Mouse (Mus musculus): ENCODE results near the gene Emg1. TPM values are rescaled to one million over a fixed set of nuclear protein-coding genes. Genes with fewer than 3 reads are reported as not detected.

Gene Emg1
- polyA plus RNA-seq, 2 experiments = 103 to 147 TPM

DNA sequence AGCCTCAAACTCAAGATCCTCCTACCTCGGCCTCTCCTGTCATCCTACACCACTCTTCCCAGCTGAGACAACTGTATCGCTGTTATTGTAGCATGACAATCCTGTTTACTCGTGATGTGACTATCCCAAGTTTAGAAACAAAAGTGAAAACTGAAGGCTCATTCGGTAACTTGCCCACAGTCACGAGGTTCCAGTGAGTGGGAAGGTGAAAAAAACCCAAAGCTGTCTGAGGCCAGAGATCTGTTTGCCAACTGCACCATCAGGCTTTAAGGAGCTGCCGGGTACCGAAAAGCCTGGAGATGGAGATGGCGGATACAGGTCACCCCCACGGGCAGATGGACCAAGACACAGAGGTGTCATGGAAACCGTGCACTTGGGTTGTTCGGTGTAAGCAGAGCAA, 25.1 kb upstream of the Emg1 start:
- no peak for TF ChIP-seq EP300 (IDR thresholded peaks at IDR 0.05; ENCODE audit: low read depth)
- no peak for TF ChIP-seq CTCF (IDR thresholded peaks at IDR 0.05; ENCODE audit: low read depth)
- no peaks in the 10 kb centered on the region for H3K27me3 ChIP-seq (ENCODE audit: control insufficient read depth, insufficient read depth, low read length)
- ATAC-seq (ENCODE audit: insufficient read depth) = no peak

DNA sequence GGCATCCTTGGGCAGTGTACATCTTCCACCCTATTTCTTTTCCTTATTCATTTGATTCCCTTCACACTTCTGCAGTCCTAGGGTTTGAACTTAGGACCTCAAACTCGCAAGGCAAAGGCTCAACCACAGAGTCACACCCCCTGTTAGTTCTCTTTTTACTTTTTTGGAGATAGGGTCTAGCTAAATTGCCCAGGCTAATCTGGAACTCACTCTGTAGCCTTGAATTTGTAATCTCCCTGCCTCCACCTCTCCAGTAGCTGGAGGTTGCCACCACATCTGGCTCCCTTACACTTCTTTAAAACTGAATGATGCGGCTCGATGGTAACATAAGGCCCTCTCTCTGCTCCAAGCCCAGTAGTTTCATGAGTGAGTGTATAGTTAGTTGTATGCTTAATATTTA, 22.4 kb upstream of the Emg1 start:
- no peaks in the 10 kb centered on the region for H3K9me3 ChIP-seq (ENCODE audit: control insufficient read depth, low read length)
- H3K27ac ChIP-seq = no peak overlapping the region
- no peak for ATAC-seq (ENCODE audit: insufficient read depth)

More for the DNA sequence above, 25.1 kb upstream of the Emg1 start:
- H3K27ac ChIP-seq = no peak overlapping the region
- no peaks in the 10 kb centered on the region for H3K36me3 ChIP-seq (replicated peaks; ENCODE audit: control insufficient read depth, insufficient read depth, low read depth)
- H3K4me3 ChIP-seq (ENCODE audit: insufficient read depth in 1 of 2, low read depth in 2 of 2, low read length in 2 of 2) = no peak overlapping the region
- H3K4me2 ChIP-seq (ENCODE audit: low read depth) = no peak overlapping the region
- no peak overlapping the region for H3K9ac ChIP-seq (replicated peaks)
- no peak for DNase-seq (ENCODE audit: low read depth in 3 of 3, low spot score in 3 of 3)
- 83% methylated on average over 11 of the region's 11 CpGs for WGBS (ENCODE audit: insufficient replicate concordance)
- peaks cover 16 to 32% of the 10 kb centered on the region in 2 experiments for H3K4me1 ChIP-seq (replicated peaks; ENCODE audit: control insufficient read depth in 2 of 2, insufficient read depth in 2 of 2, low read length in 1 of 2)
- H3K9me3 ChIP-seq (ENCODE audit: control insufficient read depth, low read length) = no peaks in the 10 kb centered on the region

DNA sequence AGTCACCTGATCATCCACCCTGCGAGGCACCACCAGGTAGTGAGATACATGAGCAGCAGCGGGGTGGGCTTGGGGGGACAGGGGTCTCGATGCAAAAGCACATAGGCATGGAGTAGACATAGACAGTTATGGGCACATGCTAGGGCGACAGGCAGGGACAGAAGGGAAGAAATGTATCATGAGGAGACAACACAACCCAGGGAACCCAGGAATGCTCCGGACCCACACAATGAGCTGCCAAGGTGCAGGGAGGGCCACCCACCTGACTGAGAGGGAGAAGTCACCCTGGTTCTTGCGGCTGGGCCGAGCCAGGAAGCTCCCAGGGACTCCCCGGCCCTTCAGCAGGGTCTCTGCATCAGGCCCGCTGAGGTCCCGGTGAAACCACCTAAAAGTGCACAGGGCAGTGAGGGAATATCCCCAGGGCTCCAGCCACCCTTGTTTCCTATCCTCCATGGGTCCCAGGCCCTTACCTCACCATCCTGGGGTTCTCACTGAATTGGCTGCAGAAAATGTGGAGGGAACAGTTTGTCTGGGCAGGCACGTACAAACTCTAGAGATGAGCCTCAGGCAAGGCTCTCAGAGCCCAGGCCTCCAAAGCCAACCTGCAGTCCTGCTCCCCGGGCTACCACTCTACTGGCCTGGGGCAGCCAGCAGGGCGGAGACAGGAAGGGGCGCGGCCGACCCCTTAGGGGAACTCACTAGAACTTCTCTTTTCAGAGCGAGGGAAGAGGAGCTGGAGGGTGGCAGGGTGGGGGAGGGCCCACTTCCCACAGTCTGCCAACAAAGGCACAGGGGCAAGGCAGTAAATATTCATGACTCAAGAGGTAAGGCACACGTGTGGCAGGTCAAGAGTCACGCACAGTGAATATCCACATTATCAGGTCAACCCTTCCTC, 20.7 kb upstream of the Emg1 start:
- WGBS (ENCODE audit: insufficient replicate concordance) = 21% methylated on average over 19 of the region's 19 CpGs
- TF ChIP-seq CTCF (IDR thresholded peaks at IDR 0.05; ENCODE audit: low read depth) (no peak), EP300 (IDR thresholded peaks at IDR 0.05; ENCODE audit: low read depth) (no peak)
- peaks cover 3 to 10% of the 10 kb centered on the region in 2 experiments; a peak in 3 of 4 replicates for H3K4me1 ChIP-seq (replicated peaks; ENCODE audit: control insufficient read depth in 2 of 2, insufficient read depth in 2 of 2, low read length in 1 of 2)
- H3K4me2 ChIP-seq (ENCODE audit: low read depth) = peak overlapping the region; percentile 30
- H3K27ac ChIP-seq = no peak overlapping the region
- no peaks in the 10 kb centered on the region for H3K36me3 ChIP-seq (replicated peaks; ENCODE audit: control insufficient read depth, insufficient read depth, low read depth)
- DNase-seq (ENCODE audit: low read depth in 3 of 3, low spot score in 3 of 3) = no peak
- H3K9me3 ChIP-seq (ENCODE audit: control insufficient read depth, low read length) = no peaks in the 10 kb centered on the region
- peak overlapping the region; percentile 6; the same call in 1 of the 2 replicates for H3K9ac ChIP-seq (replicated peaks)
- peak; percentile 63 for ATAC-seq (ENCODE audit: insufficient read depth)
- no peaks in the 10 kb centered on the region for H3K27me3 ChIP-seq (ENCODE audit: control insufficient read depth, insufficient read depth, low read length)
- H3K4me3 ChIP-seq (ENCODE audit: insufficient read depth in 1 of 2, low read depth in 2 of 2, low read length in 2 of 2) = peak overlapping the region; percentile 37 to 50

More for the DNA sequence above, 22.4 kb upstream of the Emg1 start:
- Histone ChIP-seq H3K36me3 (replicated peaks; ENCODE audit: control insufficient read depth, insufficient read depth, low read depth) (no peaks in the 10 kb centered on the region), H3K4me3 (ENCODE audit: insufficient read depth in 1 of 2, low read depth in 2 of 2, low read length in 2 of 2) (no peak overlapping the region), H3K27me3 (ENCODE audit: control insufficient read depth, insufficient read depth, low read length) (no peaks in the 10 kb centered on the region), H3K4me1 (replicated peaks; ENCODE audit: control insufficient read depth in 2 of 2, insufficient read depth in 2 of 2, low read length in 1 of 2) (peaks cover 7 to 21% of the 10 kb centered on the region in 2 experiments), H3K4me2 (ENCODE audit: low read depth) (no peak overlapping the region), H3K9ac (replicated peaks) (no peak overlapping the region)
- TF ChIP-seq CTCF (IDR thresholded peaks at IDR 0.05; ENCODE audit: low read depth) (no peak), EP300 (IDR thresholded peaks at IDR 0.05; ENCODE audit: low read depth) (no peak)
- WGBS (ENCODE audit: insufficient replicate concordance) = 58% methylated on average over 3 of the region's 3 CpGs
- no peak for DNase-seq (ENCODE audit: low read depth in 3 of 3, low spot score in 3 of 3)

DNA sequence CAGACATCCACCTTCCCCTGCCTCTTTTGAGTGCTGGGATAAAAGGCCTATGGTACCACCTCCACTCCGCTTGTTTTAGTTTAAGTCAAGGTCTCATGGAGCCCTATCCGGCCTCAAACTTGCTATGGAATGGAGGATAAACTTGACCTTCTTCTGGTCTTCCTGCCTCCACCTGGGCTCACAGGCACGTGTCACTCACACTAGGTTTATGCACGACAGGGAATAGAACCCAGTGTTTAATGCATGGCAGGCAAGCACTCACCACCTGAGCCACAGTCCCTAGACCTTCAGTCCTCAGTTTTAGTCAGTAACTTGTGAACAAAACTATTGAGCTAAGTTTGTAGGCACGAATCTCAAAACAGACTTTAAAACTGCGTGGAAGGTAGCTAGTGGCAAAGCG, 19.1 kb upstream of the Emg1 start:
- WGBS (ENCODE audit: insufficient replicate concordance) = 71% methylated on average over 7 of the region's 7 CpGs
- no peaks in the 10 kb centered on the region; the same call in 1 of the 2 replicates for H3K36me3 ChIP-seq (replicated peaks; ENCODE audit: control insufficient read depth, insufficient read depth, low read depth)
- H3K27ac ChIP-seq = no peak overlapping the region
- no peak for ATAC-seq (ENCODE audit: insufficient read depth)
- peaks cover 3 to 10% of the 10 kb centered on the region in 2 experiments; a peak in 3 of 4 replicates for H3K4me1 ChIP-seq (replicated peaks; ENCODE audit: control insufficient read depth in 2 of 2, insufficient read depth in 2 of 2, low read length in 1 of 2)
- no peak overlapping the region for H3K4me3 ChIP-seq (ENCODE audit: insufficient read depth in 1 of 2, low read depth in 2 of 2, low read length in 2 of 2)
- no peaks in the 10 kb centered on the region for H3K27me3 ChIP-seq (ENCODE audit: control insufficient read depth, insufficient read depth, low read length)
- H3K9me3 ChIP-seq (ENCODE audit: control insufficient read depth, low read length) = no peaks in the 10 kb centered on the region
- H3K4me2 ChIP-seq (ENCODE audit: low read depth) = peak overlapping the region; percentile 32
- no peak overlapping the region for H3K9ac ChIP-seq (replicated peaks)
- no peak for DNase-seq (ENCODE audit: low read depth in 3 of 3, low spot score in 3 of 3)
- TF ChIP-seq EP300 (IDR thresholded peaks at IDR 0.05; ENCODE audit: low read depth) = no peak
- TF ChIP-seq CTCF (IDR thresholded peaks at IDR 0.05; ENCODE audit: low read depth) = no peak

All from liver, embryonic 14.5 days (tissue).